Mouse (Mus musculus): ENCODE data around the gene Rnf40.

- TF ChIP-seq CTCF (IDR thresholded peaks at IDR 0.05; ENCODE audit: low read depth), result no peak
- TF ChIP-seq EP300 (IDR thresholded peaks at IDR 0.05; ENCODE audit: low read depth), result peak; percentile 95
Observed at GRCm38 (mm10) chr7:127626471-127626870, 37.9 kb downstream of the Rnf40 start.

All from liver, postnatal 0 days (tissue).